Mouse (Mus musculus) cerebellum, adult 2 months (tissue): ENCODE measurements around the gene Nkpd1.

ENCODE experiments used
- CTCF ChIP-seq: fragments of 200-500 bp; IDR thresholded peaks from 2 replicates; pipeline ENCODE4 v1.5.1; 2011; ENCODE audit warnings: low read depth, mild to moderate bottlenecking, control low read depth, low read length, moderate library complexity, borderline replicate concordance; ENCODE audit not compliant: insufficient read depth
- POLR2A ChIP-seq: fragments of 200-500 bp; IDR thresholded peaks from 2 replicates; pipeline ENCODE4 v1.6.1; 2011; ENCODE audit warnings: low read length, control low read depth, borderline replicate concordance; ENCODE audit not compliant: insufficient read depth

GRCm38 (mm10) chr7:19565803-19566202 is 48.2 kb downstream of the Nkpd1 start:
- TF ChIP-seq CTCF (no peak), POLR2A (no peak)
